Mouse (Mus musculus): ENCODE measurements around the gene Mettl17.

GRCm38 (mm10) chr14:51889833-51890232 is 5.2 kb downstream of the Mettl17 start:
- TF ChIP-seq POLR2A (IDR thresholded peaks at IDR 0.05; ENCODE audit: insufficient read depth, low read depth, low read length): no peak
- no peak for TF ChIP-seq CTCF (IDR thresholded peaks at IDR 0.05)
- no peak for TF ChIP-seq EP300 (IDR thresholded peaks at IDR 0.05; ENCODE audit: insufficient read depth, low read depth, low read length)
